Mouse (Mus musculus) kidney, adult 9 months (tissue): ENCODE measurements around the gene Usp47.
"Not testable (repeated sequence)": the region's sequence is repeated elsewhere in the genome, so short reads cannot be mapped to it uniquely, and the experiment has no call there.

Experiments
- DNase-seq: peaks from one replicate; pipeline ENCODE4 v3.0.0; 2022

Usp47 gene

GRCm38 (mm10) chr7:112042758-112043157 is 19.5 kb downstream of the Usp47 start:
- DNase-seq, result no peak

GRCm38 (mm10) chr7:112045249-112045648 is 21.9 kb downstream of the Usp47 start:
- no peak for DNase-seq

- DNase-seq, result no peak
These were observed 22.6 kb downstream of the Usp47 start for GRCm38 (mm10) chr7:112045794-112046388.

DNA sequence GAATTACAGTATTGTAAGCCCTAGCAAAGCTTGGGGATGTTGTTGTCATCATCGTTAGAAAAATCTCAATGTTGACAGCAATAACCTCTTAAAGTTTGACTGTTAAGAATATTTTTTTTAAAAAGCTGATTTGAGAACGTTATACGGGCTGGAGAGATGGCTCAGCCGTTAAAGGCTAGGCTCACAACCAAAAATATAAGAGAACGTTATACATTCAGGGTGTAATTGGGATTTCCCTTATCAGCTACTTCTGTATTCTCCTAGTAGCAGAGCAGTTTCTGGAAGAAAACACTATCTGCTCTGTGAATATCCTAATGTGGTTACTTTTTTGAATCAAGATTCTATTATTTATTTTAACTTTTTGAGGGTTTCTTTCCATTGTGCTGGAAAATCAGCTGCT is 25.3 kb downstream of the Usp47 start:
- DNase-seq, result no peak

DNA sequence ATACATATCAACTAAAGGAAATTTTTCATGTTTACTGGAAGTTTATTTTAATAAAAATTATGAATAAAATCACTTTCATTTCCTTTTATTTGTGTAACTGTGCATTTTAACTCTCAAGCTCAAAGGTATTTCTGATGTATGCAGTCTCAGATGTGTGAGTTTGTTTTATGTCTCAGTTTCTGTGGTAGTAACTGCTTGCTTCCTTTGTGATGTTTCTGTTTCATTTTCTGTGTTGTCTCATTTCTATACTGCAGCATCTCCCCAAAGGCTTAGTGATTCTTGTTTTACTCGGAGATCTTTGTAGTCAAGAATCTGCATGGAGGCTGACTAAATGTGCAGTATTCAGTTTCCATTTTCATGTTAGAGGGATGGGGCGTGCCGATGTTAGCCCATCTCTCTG is 30.4 kb downstream of the Usp47 start:
- DNase-seq, result no peak

DNA sequence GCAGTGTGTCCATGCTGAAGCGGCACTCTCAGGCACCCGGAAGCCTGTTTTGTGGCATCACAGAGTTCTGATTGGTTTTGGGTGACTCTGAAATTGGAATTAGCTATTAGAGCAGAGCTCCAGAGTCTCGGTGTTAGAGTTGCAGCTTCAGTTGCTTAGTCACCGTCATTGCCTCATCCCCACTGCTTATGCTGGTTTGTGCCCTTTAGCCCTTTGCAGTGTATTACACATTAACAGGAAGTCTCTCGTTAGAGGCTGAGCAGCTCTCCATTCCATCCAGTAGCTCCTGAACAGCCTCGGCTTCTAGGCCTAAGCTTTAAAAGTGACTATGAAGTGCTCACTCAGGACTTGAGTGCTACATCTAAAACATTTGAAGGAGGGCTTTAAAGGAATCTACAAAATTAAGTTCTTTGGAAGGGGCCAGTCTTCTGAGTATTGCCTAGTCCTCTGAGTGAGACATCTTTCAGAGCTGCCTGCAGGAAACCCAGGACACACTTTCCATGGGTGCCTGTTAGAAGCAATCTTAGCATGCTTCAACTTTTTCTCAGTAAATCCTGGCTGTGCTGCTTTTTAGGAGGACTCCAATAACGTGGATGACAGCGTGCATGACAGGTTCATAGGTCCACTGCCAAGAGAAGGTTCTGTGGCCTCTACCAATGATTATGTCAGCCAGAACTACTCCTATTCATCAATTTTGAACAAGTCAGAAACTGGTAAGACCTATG is 32.8 kb downstream of the Usp47 start:
- DNase-seq, result peak; percentile 82

DNA sequence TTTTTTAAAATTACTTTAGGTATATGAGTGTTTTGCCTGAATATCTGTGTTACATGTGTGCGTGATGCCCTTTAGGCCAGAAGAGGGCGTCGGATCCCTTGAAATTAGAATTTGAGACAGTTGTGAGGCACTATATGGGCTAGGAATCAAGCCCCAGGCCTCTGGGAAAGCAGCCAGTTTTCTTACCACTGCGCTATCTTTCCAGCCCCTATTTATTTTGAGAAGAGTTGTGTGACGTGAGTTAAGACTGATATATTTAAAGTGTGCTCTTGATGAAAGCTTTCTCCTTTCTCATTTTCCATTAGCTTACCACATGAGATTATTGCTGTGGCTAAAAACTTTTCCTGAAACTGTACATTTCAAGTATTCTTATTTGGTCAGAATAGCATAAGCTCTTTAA is 51.6 kb downstream of the Usp47 start:
- no peak for DNase-seq

DNA sequence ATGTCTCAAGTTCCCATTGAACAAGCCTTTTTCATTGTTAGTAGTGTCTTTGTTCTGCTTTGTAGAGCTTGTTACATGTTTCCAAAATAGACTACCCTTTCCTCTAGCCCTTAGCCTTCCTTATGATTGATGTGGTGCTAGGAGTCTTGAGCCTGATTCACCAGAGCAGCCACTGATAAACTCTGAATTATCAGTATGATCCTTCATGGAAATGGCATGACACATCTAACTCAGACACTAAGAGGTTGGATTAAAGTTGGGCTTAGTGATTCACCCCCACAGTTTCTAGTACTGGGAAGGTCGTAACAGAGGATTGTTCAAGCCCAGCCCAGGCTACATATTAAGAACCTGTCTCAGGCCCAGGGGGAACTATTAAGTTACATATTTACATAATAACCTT is 59.3 kb downstream of the Usp47 start:
- no peak for DNase-seq

- DNase-seq, result no peak
These were observed 60.9 kb downstream of the Usp47 start for GRCm38 (mm10) chr7:112084222-112084621.

- DNase-seq, result peak; percentile 80
These were observed 61.8 kb downstream of the Usp47 start for GRCm38 (mm10) chr7:112085062-112085461.

DNA sequence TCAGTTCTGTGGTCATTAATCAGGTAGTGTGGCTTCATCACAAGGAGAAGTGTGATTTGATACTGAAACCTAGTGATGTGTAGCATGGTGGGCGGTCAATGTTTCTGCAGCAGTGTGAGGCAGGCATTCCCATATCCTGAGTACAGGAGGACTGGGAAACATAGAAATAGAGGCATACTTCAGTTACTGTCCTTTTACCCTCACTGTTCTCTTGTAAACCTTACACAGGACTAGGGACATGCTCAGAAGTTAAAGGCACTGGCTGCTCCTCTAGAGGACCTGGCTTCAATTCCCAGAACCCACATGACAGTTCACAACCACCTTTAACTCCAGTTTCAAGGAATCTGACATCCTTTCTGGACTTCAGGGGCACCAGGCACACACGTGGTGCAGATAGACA is 62.9 kb downstream of the Usp47 start:
- no peak for DNase-seq

DNA sequence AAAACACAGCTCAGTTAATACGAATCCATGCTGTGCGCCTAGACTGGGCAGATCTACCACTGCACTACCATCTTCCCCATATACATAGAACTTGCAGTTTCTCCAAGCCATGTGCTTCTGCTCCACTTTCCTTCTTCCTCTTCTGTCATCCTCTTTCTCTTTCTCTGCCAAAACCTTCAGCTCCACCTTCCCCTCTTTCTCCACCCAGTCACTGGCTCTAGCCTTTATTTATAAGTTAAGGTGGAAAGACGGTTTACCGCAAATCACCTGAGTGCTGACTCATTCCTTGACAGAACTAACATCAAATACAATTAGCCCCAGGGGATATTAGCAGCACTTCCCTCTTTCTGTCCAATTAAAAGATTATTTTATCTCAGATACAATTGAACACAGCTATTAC is 71.6 kb downstream of the Usp47 start:
- not testable (repeated sequence) for DNase-seq

GRCm38 (mm10) chr7:112100887-112101286 is 77.6 kb downstream of the Usp47 start:
- no peak for DNase-seq

GRCm38 (mm10) chr7:112102933-112103332 is 79.6 kb downstream of the Usp47 start:
- no peak for DNase-seq

- no peak for DNase-seq
These were observed 80.5 kb downstream of the Usp47 start for GRCm38 (mm10) chr7:112103816-112104215.

DNA sequence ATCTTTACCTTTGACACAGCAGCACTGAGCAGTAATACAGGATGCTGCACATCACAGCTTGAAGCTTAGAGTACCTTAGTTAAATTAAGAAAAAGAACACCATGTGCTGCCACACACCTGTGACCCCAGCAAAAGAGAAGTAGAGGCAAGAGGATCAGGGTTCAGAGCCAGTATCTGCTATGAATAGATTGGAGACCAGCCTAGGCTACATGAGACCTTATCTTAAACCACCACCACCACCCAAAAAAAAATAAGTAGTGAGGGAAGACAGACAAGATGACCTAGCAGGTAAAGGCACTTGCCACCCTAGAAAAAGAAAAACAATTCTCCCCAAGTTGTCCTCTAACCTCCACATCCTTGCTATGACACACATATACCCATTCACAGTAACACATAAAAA is 85.5 kb downstream of the Usp47 start:
- DNase-seq, result no peak

DNA sequence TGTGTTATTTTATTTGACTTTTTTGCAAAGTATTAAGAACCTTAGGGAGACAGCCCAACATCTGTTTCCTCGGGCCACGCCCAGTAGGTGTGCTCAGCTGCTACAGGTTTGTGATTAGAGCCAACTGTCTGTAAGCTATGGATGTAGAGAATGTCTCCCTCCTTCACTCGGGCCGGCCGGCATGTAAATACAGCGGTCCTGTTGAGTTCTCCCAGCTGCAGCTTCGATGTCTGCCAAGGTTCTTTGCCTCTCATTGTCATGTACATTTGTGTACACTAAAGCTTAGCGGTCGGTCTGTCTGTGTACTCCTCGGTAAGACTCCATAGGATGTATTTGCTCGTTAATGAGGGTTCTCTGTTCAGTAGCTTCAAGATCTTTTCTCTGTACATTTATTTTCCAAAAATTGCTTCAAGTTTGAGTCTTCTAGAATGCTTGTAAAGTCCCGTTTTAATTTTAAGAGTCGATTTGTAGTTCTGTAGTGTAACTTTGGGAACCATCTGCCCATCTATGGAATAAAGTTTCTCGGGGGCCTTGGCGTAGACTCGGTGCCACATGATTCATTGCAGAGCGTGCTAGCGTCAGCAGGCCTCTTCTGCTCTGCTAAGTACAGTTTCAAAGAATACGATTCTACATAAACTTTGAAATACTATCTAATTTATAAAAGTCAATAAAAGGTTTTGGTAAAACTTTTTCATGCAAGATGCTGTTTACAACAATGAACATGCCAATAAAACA is 87.5 kb downstream of the Usp47 start:
- no peak for DNase-seq

DNA sequence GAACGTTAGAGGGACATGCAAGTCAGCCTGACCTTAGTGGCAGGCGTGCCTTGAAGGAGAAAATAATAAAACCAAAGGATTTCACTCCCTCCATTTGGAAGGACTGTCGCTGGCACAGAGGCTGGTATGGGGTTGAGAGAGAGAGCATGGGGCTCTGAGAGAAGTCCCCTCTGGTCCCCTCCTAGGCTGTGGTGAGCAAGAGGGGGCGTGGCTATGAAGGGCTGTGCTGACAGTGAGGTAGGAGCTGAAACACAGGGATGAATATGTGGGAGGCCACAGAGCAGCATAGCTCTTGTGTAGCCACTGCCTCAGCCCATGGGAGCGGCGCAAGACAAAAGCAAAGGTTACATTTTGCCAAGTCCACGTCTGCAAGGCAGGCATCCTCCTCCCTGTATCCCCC is 94.2 kb downstream of the Usp47 start:
- DNase-seq, result no peak

DNA sequence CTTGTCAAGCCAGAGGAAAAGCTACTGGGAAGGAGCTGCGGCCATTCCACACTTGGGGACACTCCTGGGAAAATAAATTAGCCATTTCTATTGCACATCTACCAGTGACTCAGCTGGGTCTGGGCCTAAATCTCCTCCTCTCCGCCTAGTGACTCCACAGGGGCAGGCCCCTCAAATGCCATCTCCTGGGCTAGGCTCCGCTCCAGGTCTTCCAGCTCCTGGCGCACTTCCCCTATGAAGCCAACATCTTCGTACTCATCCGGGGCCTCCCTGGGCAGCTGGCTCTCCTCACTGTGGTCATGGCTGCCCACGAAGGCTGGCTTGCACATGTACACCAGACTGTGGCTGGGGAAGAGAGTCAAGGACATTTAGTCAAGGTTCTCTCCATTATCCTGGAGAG is 94.8 kb downstream of the Usp47 start:
- no peak for DNase-seq

- DNase-seq, result no peak
These were observed 95.9 kb downstream of the Usp47 start for GRCm38 (mm10) chr7:112119248-112119647.

DNA sequence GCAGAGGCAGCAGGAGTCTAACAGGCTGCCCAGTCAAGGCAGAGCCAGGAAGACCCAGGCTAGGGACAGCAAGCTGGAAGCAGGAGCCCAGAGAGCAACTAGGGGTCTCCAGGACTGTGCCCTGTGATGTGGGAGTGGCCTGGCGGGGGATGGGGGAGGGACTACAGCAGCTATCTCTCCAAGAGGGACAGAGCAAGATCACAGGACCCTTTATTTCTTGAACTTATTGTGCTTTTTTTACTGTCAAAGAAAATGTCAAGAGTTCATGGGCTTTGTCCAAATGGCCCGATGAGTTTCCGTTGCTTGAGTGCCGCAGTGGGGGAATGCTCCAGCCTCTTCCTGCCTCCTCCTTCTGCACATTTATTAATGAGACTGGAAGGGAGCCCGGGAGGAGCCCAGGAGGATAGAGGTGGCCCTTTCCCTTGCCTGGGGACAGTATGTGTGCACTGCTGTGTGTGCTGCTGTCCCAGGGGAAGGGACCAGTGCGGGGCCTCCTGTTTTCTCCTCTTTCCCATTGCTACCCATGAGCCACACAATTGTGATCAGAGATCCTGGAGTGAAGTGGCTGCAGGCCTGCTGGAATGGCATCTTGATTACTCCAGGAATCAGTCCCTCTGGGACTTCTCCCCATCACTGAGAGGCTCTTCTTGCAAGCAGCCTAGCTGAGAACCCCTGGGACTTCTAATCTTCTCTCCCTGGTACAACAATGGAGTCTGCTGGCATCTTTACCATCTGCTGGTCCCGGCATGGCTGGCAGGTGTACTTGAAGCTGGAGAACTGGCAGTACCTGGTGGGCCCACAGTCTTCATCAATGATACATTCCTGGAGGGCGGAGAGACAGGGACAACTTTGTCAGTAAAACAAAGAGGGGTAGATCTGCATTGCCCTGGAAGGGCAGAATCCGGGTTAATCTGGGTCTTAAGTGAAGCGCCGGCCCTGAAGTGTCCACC is 97.8 kb downstream of the Usp47 start:
- peak; percentile 49 for DNase-seq

- no peak for DNase-seq
These were observed 98.7 kb downstream of the Usp47 start for GRCm38 (mm10) chr7:112121866-112122500.

DNA sequence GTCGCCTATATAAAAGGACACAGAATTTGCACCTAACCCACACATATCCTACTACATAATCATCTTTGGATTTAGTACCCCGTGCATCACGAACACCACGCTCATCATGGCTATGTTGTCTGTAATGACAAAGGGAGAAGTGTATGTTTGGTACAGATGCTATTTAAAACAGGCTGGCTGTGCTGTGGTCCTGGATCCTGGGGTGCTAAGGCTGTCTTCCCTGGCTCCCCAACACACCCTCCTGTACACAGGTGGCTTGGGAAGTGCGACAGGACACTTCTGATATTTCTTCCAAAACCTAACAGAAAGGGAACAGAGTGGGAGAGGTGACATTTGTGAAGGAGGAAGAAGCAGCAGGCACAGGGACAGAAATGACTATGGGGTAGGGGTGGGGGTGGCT is 100.3 kb downstream of the Usp47 start:
- DNase-seq, result no peak
